Mouse (Mus musculus): ENCODE measurements around the gene Shbg.

The Shbg gene

DNA sequence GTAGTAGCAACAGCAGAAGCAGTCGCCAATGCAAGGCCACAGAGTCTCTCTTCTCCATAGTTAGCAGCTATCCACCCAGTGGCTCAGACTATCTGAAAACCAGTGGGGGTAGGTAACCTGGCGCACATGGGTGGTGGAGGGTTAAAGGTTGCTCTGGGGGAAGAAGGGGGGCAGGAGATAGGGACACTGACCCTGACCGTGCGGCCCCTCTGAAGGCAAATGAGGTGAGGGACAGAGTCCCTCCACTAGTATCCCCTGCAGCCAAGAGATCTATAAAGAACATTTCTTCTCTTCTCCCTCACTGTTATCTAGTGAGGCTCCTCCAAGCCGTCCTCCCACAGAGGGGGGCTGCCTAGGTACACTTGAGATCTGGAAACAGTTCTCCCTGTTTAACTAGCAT lies at the start of gene Shbg:
TSS of gene Shbg (minus strand) at position 101 of the 400 bp plus-strand sequence.
- DNase-seq (ENCODE audit: extremely low spot score, low read depth, low spot score), result no peak

GRCm38 (mm10) chr11:69666665-69667005 lies 48.9 kb upstream of the Shbg start:
- DNase-seq (ENCODE audit: extremely low spot score, low read depth, low spot score), result no peak

- no peak for DNase-seq (ENCODE audit: extremely low spot score, low read depth, low spot score)
Observed at GRCm38 (mm10) chr11:69665961-69666664, 48.4 kb upstream of the Shbg start, which contains the start of gene Cd68. Gene Cd68, minus strand, starts transcription at chr11:69666153.

GRCm38 (mm10) chr11:69665457-69665960 lies 47.8 kb upstream of the Shbg start:
- no peak for DNase-seq (ENCODE audit: extremely low spot score, low read depth, low spot score)

DNA sequence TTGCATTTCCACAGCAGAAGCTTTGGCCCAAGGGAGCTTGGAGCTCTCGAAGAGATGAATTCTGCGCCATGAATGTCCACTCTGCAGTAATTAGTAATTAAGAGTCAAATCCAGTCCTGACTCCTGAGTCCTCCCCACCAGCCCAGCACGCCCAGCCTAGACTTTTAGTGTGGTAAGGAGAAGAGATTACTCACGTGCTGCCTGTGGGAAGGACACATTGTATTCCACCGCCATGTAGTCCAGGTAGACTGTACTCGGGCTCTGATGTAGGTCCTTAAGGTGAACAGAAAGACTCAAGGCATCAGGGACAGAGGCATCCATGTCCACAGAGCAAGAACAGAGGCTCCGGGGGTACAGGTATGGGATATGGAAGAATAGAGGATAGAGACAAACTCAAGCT lies 47.1 kb upstream of the Shbg start:
- DNase-seq (ENCODE audit: extremely low spot score, low read depth, low spot score), result no peak

DNA sequence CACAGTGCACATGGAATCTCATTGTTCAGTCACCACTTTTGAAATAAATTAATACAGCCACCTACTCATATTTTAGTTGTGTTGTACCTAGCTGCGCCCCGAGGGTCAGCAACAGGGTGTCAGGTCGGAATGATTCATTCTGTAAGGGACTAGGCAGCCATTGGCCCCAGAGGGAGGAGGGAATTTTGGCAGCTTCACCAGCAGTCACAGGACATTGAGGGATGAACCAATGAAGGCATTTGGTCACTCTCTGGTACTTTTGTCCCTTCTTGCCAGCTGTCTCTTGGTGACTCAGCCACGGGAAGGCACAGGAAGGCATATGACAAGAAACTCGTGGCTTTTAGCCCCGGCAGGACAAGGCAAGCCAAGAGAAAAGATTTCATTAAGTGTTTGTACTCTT lies 46.1 kb upstream of the Shbg start:
- DNase-seq (ENCODE audit: extremely low spot score, low read depth, low spot score), result no peak

DNA sequence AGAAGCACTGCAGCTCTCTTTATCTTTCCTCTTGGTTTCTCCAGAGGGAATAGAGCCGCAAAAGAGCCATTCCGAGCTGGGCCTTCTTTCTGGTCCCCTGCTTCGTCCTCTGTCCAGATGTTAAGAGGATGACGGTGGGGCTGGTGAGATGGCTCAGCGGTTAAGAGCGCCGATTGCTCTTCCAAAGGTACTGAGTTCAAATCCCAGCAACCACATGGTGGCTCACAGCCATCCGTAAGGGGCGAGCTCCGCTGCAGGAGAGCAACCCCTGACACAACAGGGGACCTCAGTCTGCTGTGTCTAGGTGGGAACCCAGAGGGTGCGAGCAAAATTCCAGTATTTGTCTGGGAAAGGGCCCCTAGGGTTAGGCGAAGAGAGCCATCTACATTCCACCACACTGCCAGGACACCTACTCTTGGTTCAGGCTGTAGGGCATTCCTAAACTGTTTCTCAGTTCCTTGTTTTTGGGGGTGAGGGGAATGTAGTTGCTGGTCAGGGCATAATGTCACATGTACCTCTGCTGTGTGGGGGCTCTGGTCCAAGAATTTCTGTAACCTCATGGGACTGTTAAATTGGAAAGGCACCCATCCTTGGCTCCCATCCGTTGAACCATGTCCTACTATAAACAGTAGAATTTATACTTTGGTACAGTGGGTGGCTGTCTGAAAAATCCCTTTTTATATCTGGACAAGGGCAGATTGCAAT lies 45.4 kb upstream of the Shbg start:
- DNase-seq (ENCODE audit: extremely low spot score, low read depth, low spot score), result no peak

GRCm38 (mm10) chr11:69662213-69662966 lies 44.7 kb upstream of the Shbg start, which contains the start of gene Mpdu1:
Gene Mpdu1, minus strand, starts transcription at chr11:69662642.
- DNase-seq (ENCODE audit: extremely low spot score, low read depth, low spot score), result peak; percentile 94

GRCm38 (mm10) chr11:69661221-69661881 lies 43.6 kb upstream of the Shbg start:
- no peak for DNase-seq (ENCODE audit: extremely low spot score, low read depth, low spot score)

GRCm38 (mm10) chr11:69657462-69657881 lies 39.8 kb upstream of the Shbg start:
- DNase-seq (ENCODE audit: extremely low spot score, low read depth, low spot score), result no peak

- peak; percentile 77 for DNase-seq (ENCODE audit: extremely low spot score, low read depth, low spot score)
Observed at GRCm38 (mm10) chr11:69656617-69657461, 39.1 kb upstream of the Shbg start.

- DNase-seq (ENCODE audit: extremely low spot score, low read depth, low spot score), result no peak
Observed at GRCm38 (mm10) chr11:69656065-69656455, 38.4 kb upstream of the Shbg start.

GRCm38 (mm10) chr11:69655264-69656064 lies 37.8 kb upstream of the Shbg start, which contains the start of gene Sox15:
Gene Sox15, plus strand, starts transcription at chr11:69655314.
- peak; percentile 72 for DNase-seq (ENCODE audit: extremely low spot score, low read depth, low spot score)

- no peak for DNase-seq (ENCODE audit: extremely low spot score, low read depth, low spot score)
Observed at GRCm38 (mm10) chr11:69654760-69655159, 37.1 kb upstream of the Shbg start.

DNA sequence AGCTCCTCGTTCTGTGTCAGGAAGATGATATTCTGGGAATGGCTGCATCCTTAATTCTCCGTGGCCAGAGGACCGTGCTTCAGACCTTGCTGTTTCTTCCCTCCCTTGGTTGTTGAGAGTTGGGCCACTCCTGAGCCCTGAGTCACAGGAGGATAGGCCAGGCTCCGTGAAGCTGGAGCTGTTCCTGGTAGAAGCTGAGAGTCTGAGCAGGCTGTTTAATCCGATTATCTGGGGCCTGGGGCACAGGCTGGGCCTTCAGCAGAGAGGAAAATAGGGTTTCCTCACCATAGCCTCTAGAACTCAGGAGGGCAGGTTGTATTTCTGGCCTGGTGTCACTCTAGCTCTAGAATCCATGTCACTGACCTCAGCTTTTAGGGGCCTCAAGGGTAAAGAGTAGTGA lies 35.7 kb upstream of the Shbg start:
- no peak for DNase-seq (ENCODE audit: extremely low spot score, low read depth, low spot score)

GRCm38 (mm10) chr11:69645860-69646259 lies 28.2 kb upstream of the Shbg start:
- no peak for DNase-seq (ENCODE audit: extremely low spot score, low read depth, low spot score)

DNA sequence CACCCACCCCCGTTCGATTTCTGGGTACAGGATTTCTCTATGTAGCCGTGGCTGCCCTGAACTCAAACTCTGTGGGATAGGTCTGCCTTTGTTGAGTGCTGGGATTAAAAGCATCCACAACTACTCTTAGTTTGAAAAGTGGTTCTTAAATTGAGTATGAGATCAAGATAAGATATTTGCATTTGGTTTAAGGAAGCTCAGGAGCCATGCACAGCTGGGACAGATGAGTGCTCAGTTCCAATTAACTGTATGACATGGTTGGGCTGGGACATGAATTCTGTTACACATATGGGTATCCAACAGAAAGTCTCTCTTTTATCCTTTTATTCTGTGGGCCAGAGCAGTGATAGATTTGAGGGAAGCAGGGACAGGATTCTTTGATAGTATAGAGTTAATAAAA lies 17.8 kb upstream of the Shbg start:
- no peak for DNase-seq (ENCODE audit: extremely low spot score, low read depth, low spot score)

DNA sequence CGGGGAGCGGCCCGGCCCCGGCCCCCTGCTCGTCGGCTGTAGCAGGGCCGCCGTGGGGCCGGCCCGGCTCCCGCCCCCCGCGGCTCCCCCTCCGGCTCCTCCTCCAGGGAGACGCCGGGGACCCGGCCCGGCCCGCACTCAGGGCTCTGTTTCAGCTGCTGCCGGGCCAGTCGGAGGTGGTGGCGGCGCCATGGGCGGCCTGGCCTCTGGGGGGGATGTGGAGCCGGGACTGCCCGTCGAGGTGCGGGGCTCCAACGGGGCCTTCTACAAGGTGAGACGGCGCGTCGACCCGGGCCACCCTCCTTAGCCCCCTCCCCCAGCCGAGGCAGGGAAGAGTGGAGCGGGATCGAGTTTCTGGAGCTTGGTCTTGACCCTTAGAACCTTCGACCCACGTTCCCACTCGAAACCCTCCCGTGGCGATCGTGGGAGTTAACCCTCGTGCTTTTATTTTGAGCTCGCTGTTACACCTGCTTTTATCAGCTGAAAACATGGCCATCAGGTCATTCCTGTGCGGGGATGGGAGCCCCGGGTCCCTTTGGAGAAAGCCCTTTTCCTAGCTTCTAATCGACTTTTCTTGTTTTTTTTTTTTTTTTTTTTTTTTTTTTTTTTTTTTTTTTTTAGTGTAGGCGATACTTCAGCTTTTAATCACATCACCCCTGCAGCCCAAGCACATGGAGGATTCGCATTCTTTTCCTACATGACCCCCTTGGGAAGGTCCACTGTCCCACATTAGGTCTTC lies 15.6 kb upstream of the Shbg start:
- DNase-seq (ENCODE audit: extremely low spot score, low read depth, low spot score), result no peak

Measured in hindlimb bud, embryonic 11.5 days (tissue).